Mouse (Mus musculus): ENCODE measurements around the gene Zfp811.
A peak's percentile ranks its signal among the peaks of the same experiment; 100 is the strongest.

The Zfp811 gene

DNA sequence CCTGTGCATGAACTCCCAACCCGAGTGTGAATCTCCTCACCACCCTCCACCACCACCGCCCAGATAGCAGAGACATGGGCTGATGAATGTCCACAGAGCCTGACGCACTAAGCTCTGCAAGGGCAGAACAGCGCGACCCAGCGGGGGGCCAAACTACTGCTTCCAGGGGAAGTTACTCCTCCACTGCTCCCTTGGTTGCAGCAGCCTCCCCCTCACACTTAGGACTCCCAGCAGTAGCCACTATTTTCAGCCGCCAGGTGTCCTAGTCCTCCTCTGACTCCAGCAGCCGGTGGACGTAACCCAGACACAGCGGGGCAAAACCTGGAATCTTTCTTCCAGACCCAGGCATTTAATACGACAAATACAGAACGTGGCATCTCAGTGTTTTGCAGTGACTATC, 56.1 kb downstream of the Zfp811 start:
- peak; percentile 36 for DNase-seq

DNA sequence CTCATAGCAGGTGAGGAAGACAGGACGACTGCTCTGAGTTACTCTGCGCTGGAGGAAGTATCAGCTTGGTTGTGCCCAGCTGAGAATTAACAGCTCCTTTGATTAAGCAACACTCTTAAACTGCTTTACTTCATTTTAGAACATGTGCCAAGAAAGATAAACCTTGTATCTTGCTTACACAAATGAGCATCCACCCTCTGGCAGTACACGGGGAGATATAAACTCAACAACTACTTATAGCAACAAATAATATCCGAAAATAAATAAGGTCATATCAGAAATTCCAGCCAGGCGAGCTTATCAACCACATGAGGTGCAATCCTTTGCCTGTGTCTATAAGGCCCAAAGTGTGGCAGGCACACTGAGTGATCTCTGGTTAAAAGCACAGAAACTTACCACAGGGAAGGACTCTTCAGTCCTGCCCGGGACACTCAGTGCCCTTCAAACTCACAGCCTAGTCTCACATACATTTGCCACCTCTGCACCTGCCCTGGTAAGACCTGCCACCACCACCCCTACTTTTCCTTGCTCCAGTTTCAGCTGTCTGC, 56.8 kb downstream of the Zfp811 start:
- peak; percentile 57 for DNase-seq

DNA sequence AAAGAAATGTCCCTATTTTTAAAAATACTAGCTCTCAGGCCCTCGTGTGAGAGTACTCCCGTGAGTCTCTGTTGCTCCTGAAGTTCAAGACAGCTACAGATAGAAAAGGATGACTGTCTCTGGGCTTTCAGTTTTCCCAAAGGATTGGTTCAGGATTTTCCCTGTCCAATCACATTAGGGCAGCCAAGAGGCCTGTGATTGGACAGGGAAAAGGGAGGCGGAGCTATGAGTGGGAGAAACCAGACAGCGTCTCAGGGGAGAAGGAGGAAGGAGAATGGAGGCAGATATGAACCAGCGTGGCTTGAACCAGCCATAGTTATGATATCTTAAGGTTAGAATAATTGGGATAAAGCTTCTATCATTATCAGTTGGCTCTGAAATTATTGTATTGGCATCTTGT, 59.1 kb downstream of the Zfp811 start:
- DNase-seq: peak; percentile 17

Measured in heart, adult 11 months (tissue).